Mouse (Mus musculus) A20 (cell line): Measurements from ENCODE around the gene Cep131.
A peak's percentile ranks its signal among the peaks of the same experiment; 100 is the strongest.

Experiments
- DNase-seq: peaks from one replicate; pipeline ENCODE4 v3.0.0-alpha.2; 2011; ENCODE audit warnings: low read depth, low spot score

Cep131 gene

GRCm38 (mm10) chr11:120086702-120087152, at the start of gene Cep131:
Gene Cep131, minus strand, starts transcription at chr11:120086827.
- peak; percentile 98 for DNase-seq

- DNase-seq: no peak
Observed at GRCm38 (mm10) chr11:120136195-120136594, 49.6 kb upstream of the Cep131 start.

- no peak for DNase-seq
Observed at GRCm38 (mm10) chr11:120134847-120135530, 48.4 kb upstream of the Cep131 start.

- DNase-seq: no peak
Observed at GRCm38 (mm10) chr11:120134148-120134547, 47.5 kb upstream of the Cep131 start.

- no peak for DNase-seq
Observed at GRCm38 (mm10) chr11:120129281-120129680, 42.7 kb upstream of the Cep131 start.

- DNase-seq: peak; percentile 31
Observed at GRCm38 (mm10) chr11:120126845-120127244, 40.2 kb upstream of the Cep131 start.

- no peak for DNase-seq
Observed at GRCm38 (mm10) chr11:120122126-120122525, 35.5 kb upstream of the Cep131 start.

- DNase-seq: peak; percentile 32
Observed at GRCm38 (mm10) chr11:120120642-120121420, 34.2 kb upstream of the Cep131 start.

GRCm38 (mm10) chr11:120119936-120120541, 33.4 kb upstream of the Cep131 start:
- no peak for DNase-seq

- DNase-seq: no peak
Observed at GRCm38 (mm10) chr11:120119108-120119507, 32.5 kb upstream of the Cep131 start.

GRCm38 (mm10) chr11:120117626-120118025, 31.0 kb upstream of the Cep131 start:
- DNase-seq: no peak

- no peak for DNase-seq
Observed at GRCm38 (mm10) chr11:120114488-120115215, 28.0 kb upstream of the Cep131 start.

GRCm38 (mm10) chr11:120112136-120112535, 25.5 kb upstream of the Cep131 start:
- no peak for DNase-seq

GRCm38 (mm10) chr11:120111033-120111432, 24.4 kb upstream of the Cep131 start:
- DNase-seq: peak; percentile 39

GRCm38 (mm10) chr11:120110554-120110953, 23.9 kb upstream of the Cep131 start:
- DNase-seq: peak; percentile 11

- DNase-seq: no peak
Observed at GRCm38 (mm10) chr11:120109558-120110210, 23.1 kb upstream of the Cep131 start.

- no peak for DNase-seq
Observed at GRCm38 (mm10) chr11:120107796-120108195, 21.2 kb upstream of the Cep131 start.

- DNase-seq: no peak
Observed at GRCm38 (mm10) chr11:120107026-120107425, 20.4 kb upstream of the Cep131 start.

- DNase-seq: no peak
Observed at GRCm38 (mm10) chr11:120103431-120103997, 16.9 kb upstream of the Cep131 start.

- peak; percentile 78 for DNase-seq
Observed at GRCm38 (mm10) chr11:120101036-120101435, 14.4 kb upstream of the Cep131 start.
